Mouse (Mus musculus) midbrain, embryonic 16.5 days (tissue): ENCODE results near the gene Nle1. TPM values are rescaled to one million over a fixed set of nuclear protein-coding genes. Genes with fewer than 3 reads are reported as not detected.

ENCODE experiments used
- ATAC-seq: fragments of 200-750 bp; cut with Nextera tagmentation; 2 replicates; pipeline ENCODE4 v1.8.0; 2017; ENCODE audit warnings: moderate TSS enrichment
- H3K27ac ChIP-seq: fragments of 300-500 bp; sonication (generic); 2 replicates; pipeline ENCODE4 v1.5.1; 2014; ENCODE audit warnings: mild to moderate bottlenecking, low read length, mixed read lengths
- H3K27me3 ChIP-seq: fragments of 300-500 bp; sonication (generic); 2 replicates; pipeline ENCODE4 v1.6.1; 2014; ENCODE audit warnings: low read depth, low read length, mixed read lengths; ENCODE audit not compliant: control insufficient read depth, insufficient read depth
- H3K36me3 ChIP-seq: fragments of 300-500 bp; sonication (generic); 2 replicates; pipeline ENCODE4 v1.6.1; 2014; ENCODE audit warnings: mild to moderate bottlenecking, low read length, moderate library complexity, mixed read lengths; ENCODE audit not compliant: control insufficient read depth, insufficient read depth
- H3K4me1 ChIP-seq: fragments of 300-500 bp; sonication (generic); 2 replicates; pipeline ENCODE4 v1.6.1; 2014; ENCODE audit warnings: mild to moderate bottlenecking, low read length, mixed read lengths; ENCODE audit not compliant: control insufficient read depth, insufficient read depth
- H3K4me2 ChIP-seq: fragments of 300-500 bp; sonication (generic); 2 replicates; pipeline ENCODE4 v1.6.1; 2014; ENCODE audit warnings: mild to moderate bottlenecking, low read length, mixed read lengths
- H3K4me3 ChIP-seq: fragments of 300-500 bp; sonication (generic); 2 replicates; pipeline ENCODE4 v1.5.1; 2014; ENCODE audit warnings: low read depth, mild to moderate bottlenecking, low read length, moderate library complexity, mixed read lengths
- H3K9ac ChIP-seq: fragments of 300-500 bp; sonication (generic); 2 replicates; pipeline ENCODE4 v1.6.1; 2014; ENCODE audit warnings: low read depth, low read length, mixed read lengths
- H3K9me3 ChIP-seq: fragments of 300-500 bp; sonication (generic); replicated peaks from 2 replicates; pipeline ENCODE4 v1.6.1; 2014; ENCODE audit warnings: mild to moderate bottlenecking, low read length, mixed read lengths; ENCODE audit not compliant: control insufficient read depth, poor library complexity, severe bottlenecking
- WGBS: fragments of 180-500 bp; shearing (Covaris S2); extraction: QIAGEN DNeasy Blood & Tissue Kit; methylation state at CpG from one replicate; pipeline ENCODE4 v1.1.7; 2014; 5-methylcytosine and 5-hydroxymethylcytosine counted together
- polyA plus RNA-seq: library from polyadenylated mRNA; unstranded; fragments of >200 nt; fragmentation: Nextera tagmentation; extraction: Ambion mirVana; gene quantifications from 2 replicates; pipeline ENCODE4 v1.2.1, GENCODE M21; 2015

The Nle1 gene
- polyA plus RNA-seq, result 35.7 and 36.8 TPM in 2 replicates

DNA sequence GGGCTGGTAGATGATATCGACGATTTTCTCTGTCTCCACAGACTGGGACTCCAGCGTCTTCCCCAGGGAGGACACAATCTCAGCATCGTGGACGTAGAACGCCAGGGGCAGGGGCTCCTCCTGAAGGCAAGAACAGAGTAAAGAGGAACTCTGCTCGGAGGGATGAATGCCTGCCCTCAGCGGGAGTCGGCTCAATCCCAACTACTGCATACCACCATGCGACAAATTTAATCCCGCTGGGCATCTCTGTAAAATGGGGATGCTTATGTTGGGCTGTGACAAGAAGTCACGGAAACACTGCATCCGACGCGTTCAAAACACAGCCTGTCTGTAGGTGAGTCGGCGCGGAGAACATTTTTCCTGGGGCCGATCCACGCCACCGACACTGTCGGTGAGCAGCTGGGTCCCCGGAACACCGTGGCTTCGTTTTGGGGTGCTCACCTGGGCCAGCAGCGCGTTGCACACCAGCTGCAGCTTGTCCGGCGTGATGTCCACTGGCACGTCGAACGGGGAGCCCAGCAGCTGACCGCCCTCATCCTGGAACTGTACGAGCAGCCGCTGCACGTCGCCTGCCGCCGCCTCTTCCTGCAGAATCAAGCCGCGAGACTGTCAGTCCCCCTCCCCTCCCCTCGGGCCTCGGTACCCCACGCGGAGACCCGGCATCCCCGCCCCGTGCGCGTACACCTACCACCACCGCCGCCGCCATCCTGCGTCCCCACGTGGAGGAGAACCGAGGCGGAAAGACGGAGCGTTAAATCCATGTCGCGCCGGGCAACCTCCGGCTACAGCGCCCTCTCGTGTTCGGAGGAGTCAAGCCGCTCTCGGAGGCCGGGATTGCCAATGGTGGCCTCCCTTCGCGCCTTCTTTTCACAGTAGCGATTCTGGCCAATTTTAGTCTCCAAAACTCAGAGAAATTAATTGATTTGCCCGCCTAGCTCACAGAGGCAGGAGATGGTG lies at the start of gene Nle1:
Gene Nle1, minus strand, starts transcription at position 761 of the 957 bp plus-strand sequence.
- no peaks in the 10 kb centered on the region for H3K27me3 ChIP-seq
- peaks cover 11% of the 10 kb centered on the region for H3K4me1 ChIP-seq
- H3K4me2 ChIP-seq, result peak within 1 kb of the TSS; percentile 86
- WGBS, result 2% methylated on average over 73 of the region's 73 CpGs
- H3K4me3 ChIP-seq, result peak within 1 kb of the TSS; percentile 89
- H3K27ac ChIP-seq, result peak within 1 kb of the TSS; percentile 52
- no peaks in the 10 kb centered on the region for H3K9me3 ChIP-seq
- ATAC-seq, result peak; percentile 92
- H3K36me3 ChIP-seq, result peaks cover 17% of the 10 kb centered on the region
- H3K9ac ChIP-seq, result peak within 1 kb of the TSS; percentile 83

DNA sequence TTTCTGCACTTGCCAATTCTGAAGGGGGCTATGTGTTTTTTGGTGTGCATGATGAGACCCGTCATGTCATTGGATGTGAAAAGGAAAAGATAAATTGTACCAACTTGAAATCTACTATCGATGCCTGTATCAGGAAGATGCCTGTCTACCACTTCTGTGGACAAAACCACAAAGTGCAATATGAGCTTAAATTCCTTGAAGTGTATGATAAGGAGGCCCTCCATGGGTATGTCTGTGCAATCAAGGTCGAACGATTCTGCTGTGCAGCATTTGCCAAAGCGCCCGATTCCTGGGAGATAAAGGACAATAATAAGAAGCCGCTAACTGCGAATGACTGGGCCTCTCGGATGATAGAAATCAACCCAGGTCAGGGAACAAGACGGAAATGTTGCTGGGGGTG lies 48.7 kb upstream of the Nle1 start:
- no peak overlapping the region for H3K27ac ChIP-seq
- ATAC-seq, result no peak
- no peaks in the 10 kb centered on the region for H3K4me1 ChIP-seq
- WGBS, result 75% methylated on average over 10 of the region's 10 CpGs
- no peak overlapping the region for H3K4me2 ChIP-seq
- no peaks in the 10 kb centered on the region for H3K36me3 ChIP-seq
- H3K4me3 ChIP-seq, result no peak overlapping the region
- peaks cover 19% of the 10 kb centered on the region for H3K27me3 ChIP-seq
- no peaks in the 10 kb centered on the region for H3K9me3 ChIP-seq
- H3K9ac ChIP-seq, result no peak overlapping the region

DNA sequence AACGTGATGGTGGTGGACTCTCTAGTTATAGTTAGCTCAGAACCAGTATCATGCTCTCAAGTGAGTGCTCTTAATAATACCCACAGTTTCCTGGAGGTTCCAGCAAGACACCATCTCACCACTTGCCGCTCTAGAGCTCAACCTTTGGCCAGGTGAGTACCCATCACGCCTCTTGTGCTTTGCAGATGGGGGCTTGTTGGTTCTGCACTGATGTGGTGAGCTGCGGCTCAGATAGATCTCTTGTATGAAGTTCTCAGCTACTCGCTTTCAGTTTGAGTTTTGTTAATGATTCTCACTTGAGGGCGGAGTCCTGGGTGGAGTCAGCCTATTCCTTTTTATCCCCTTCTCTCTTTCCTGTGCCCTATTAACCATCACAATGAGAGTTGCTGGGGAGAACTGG lies 46.4 kb upstream of the Nle1 start:
- H3K9me3 ChIP-seq, result no peaks in the 10 kb centered on the region
- H3K4me2 ChIP-seq, result no peak overlapping the region
- peaks cover 31% of the 10 kb centered on the region for H3K27me3 ChIP-seq
- no peaks in the 10 kb centered on the region for H3K36me3 ChIP-seq
- H3K4me3 ChIP-seq, result no peak overlapping the region
- no peak overlapping the region for H3K9ac ChIP-seq
- 90% methylated on average over 6 of the region's 6 CpGs for WGBS
- H3K27ac ChIP-seq, result no peak overlapping the region
- no peak for ATAC-seq
- no peaks in the 10 kb centered on the region for H3K4me1 ChIP-seq

DNA sequence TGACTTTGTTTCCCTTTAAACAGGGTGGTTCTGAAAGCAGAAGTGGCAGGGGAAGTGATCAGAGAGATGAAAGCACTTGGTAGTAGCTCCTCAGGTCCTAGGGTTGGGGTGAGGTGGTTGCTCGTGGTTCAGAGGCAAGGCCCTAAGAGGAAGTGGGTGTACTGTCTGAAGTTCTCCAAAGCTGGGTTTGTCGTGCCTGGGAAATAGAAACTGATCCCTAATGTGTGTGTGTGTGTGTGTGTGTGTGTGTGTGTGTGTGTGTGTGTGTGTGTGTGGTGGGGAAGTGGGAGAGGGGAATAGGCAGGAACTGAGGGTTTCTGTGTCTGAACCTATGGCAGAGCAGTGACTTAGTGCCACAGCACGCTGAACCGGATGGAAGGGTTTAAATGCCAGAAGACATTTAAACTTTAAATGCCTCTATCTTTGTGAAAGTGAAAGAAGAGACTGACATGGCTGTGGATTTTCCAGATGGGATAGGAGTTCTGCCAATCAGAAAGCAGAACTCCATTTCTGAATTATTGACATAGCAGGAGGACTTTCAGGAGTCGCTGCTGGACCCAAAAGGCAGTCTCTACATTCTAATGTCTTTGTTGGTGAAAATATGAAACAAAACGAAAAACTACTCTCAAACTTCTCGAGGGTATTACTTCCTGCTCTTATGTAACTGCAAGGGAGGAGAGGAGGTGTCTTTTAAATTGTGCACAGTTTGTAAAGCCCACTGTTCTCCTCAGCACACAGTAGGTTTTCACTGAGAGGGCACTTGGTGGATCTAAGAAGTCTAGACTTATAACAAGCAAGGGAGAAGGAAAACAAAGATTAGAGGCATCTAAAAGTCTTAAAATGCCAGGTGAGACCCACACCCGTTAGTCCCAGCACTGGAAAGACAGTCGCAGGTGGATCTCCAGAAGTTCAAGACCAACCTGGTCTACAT lies 44.7 kb upstream of the Nle1 start:
- WGBS, result 77% methylated on average over 8 of the region's 9 CpGs

DNA sequence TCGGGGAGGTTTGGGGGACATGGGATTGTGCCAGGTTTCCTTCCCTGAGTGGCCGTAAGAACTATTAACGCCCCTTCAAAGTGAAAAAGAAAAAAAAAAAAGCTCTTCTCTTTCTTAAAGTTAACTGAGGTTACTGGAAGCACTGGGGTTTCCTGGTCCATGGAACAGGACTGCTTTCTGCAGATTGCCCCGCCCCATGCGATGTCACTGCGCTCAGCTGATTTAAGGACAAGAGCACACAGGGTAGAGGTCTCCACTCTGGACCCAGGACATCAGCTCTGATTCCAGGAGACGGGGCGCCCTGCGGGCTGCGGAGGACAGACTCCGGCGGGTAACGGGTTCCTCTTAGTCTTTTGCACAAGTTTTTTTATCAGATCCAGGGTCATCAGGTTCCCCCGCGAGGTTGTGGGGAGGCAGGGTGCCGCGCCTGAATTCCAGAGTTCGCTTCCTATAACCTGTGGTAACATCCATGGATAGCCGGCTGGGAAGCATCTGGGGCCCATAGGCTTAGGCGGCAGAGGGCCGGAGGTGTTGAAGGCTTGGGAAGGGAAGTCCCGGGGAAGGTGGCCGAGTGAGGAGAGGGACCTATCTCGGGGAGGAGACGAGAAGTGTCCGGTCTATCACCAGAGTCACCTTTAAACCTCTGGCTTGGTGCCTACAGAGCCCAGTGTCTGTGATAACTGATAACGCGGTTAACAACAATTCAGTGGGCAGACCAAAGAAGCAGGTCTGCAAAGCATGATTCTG lies 43.8 kb upstream of the Nle1 start:
- ATAC-seq, result no peak
- 11% methylated on average over 28 of the region's 28 CpGs for WGBS
- Histone ChIP-seq H3K9me3 (no peaks in the 10 kb centered on the region), H3K9ac (no peak overlapping the region), H3K27me3 (peaks cover 31% of the 10 kb centered on the region), H3K4me2 (0 out of 2 replicates have a peak overlapping the region, but pooled peaks have one; percentile 21), H3K36me3 (no peaks in the 10 kb centered on the region), H3K4me1 (no peaks in the 10 kb centered on the region), H3K4me3 (peak overlapping the region; percentile 4; the same call in 1 of the 2 replicates), H3K27ac (no peak overlapping the region)

More for the DNA sequence above, 44.7 kb upstream of the Nle1 start:
- Histone ChIP-seq H3K9me3 (no peaks in the 10 kb centered on the region), H3K27me3 (peaks cover 31% of the 10 kb centered on the region), H3K4me1 (no peaks in the 10 kb centered on the region), H3K27ac (no peak overlapping the region), H3K9ac (no peak overlapping the region), H3K36me3 (no peaks in the 10 kb centered on the region), H3K4me3 (no peak overlapping the region), H3K4me2 (no peak overlapping the region)
- no peak for ATAC-seq

DNA sequence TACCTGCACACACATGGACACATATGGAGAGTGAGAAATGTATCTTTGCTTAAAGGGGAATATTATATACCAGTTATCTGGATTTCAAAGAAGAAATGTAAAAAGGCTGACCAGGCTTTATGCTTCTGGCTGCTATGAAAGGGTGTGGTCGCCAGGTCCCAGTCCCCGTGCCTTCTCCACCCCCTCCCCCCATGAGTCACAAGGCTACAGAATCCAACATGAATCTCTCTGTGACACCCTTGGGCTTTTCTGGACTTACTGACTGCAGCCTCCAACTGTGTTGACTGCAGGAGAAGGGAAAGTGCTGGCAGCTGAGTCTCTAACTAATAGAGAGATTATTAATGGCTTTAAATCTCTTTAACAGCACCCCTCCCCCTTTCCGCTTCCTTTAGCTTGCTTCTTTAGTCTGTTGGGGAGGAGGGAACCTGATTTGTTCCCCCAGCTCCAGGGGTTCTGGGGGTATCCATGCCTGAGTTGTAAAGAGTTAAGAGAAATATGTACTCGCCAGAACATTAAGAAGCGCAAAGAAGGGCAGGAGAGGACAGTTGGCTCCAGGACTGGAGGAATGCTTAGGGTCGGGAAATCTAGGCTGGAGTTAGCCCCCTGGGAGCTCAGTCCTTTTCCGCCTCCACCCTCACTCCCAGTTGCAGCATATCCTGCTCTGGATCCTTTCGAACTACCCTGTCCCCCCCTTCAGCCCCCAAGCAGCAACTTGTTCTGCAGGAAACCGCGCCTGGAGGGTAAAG lies 42.7 kb upstream of the Nle1 start, which contains the start of gene Slfn5:
Gene Slfn5, plus strand, starts transcription at position 614 of the 746 bp plus-strand sequence.
- WGBS, result 8% methylated on average over 10 of the region's 10 CpGs
- H3K36me3 ChIP-seq, result no peaks in the 10 kb centered on the region
- no peaks in the 10 kb centered on the region for H3K4me1 ChIP-seq
- no peak for ATAC-seq
- no peak within 1 kb of the TSS for H3K27ac ChIP-seq
- H3K27me3 ChIP-seq, result peaks cover 31% of the 10 kb centered on the region
- H3K9ac ChIP-seq, result no peak within 1 kb of the TSS
- H3K4me2 ChIP-seq, result 0 out of 2 replicates have a peak within 1 kb of the TSS, but pooled peaks have one; percentile 21
- H3K9me3 ChIP-seq, result no peaks in the 10 kb centered on the region
- H3K4me3 ChIP-seq, result peak within 1 kb of the TSS; percentile 4; the same call in 1 of the 2 replicates

DNA sequence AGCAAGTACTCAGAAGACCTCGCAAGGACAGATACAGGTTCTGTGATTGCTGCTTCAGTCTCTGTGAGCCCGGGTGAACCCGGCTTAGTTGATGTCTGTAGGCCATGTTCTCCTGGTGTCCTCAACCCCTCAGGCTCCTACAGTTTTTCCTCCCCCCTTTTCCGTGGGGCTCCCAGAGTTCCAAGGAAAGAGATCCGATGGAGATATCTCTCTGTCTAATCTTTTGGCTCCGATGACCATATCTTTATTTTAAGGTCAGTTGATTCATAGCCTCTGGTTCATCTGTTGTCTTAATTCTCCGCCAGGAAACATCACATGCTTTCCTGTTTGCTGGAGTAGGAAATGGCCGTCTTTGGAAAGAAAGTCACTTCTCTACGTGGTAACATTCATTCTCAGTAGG lies 40.8 kb upstream of the Nle1 start:
- ATAC-seq, result no peak
- Histone ChIP-seq H3K4me2 (no peak overlapping the region), H3K4me1 (no peaks in the 10 kb centered on the region), H3K27me3 (peaks cover 28% of the 10 kb centered on the region), H3K27ac (no peak overlapping the region), H3K36me3 (no peaks in the 10 kb centered on the region), H3K4me3 (no peak overlapping the region), H3K9ac (no peak overlapping the region), H3K9me3 (no peaks in the 10 kb centered on the region)
- WGBS, result 88% methylated on average over 9 of the region's 9 CpGs

DNA sequence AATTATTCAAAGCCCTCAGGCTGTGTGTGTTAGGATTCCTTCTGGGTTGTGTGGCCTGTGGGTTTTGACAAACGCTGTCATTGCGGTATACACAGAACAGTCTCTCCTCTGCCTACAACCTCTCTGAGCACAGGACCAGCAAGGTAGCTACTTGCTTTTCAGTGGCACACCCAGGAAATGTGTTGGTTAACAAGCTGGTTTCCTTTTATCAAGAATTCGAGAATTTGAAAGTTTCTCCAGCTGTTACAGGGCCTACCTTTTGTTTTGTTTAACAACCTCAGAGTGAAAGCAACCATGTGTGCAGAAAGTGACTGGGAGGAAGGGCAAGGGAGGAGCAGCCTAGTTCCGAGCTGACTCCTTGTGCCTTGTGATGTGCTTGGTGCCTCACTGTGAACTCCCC lies 39.2 kb upstream of the Nle1 start:
- H3K27me3 ChIP-seq, result peaks cover 17% of the 10 kb centered on the region
- no peaks in the 10 kb centered on the region for H3K36me3 ChIP-seq
- H3K9me3 ChIP-seq, result no peaks in the 10 kb centered on the region
- 44% methylated on average over 4 of the region's 4 CpGs for WGBS
- no peak overlapping the region for H3K9ac ChIP-seq
- H3K27ac ChIP-seq, result no peak overlapping the region
- H3K4me2 ChIP-seq, result no peak overlapping the region
- H3K4me3 ChIP-seq, result no peak overlapping the region
- no peak for ATAC-seq
- no peaks in the 10 kb centered on the region for H3K4me1 ChIP-seq
